Mouse (Mus musculus): ENCODE data around the gene Magea1. TPM values are rescaled to one million over a fixed set of nuclear protein-coding genes. Genes with fewer than 3 reads are reported as not detected.
"Not testable (repeated sequence)": the region's sequence is repeated elsewhere in the genome, so short reads cannot be mapped to it uniquely, and the experiment has no call there.

Gene Magea1
- polyA plus RNA-seq (2017; shearing (Covaris generic)) = not detected

DNA sequence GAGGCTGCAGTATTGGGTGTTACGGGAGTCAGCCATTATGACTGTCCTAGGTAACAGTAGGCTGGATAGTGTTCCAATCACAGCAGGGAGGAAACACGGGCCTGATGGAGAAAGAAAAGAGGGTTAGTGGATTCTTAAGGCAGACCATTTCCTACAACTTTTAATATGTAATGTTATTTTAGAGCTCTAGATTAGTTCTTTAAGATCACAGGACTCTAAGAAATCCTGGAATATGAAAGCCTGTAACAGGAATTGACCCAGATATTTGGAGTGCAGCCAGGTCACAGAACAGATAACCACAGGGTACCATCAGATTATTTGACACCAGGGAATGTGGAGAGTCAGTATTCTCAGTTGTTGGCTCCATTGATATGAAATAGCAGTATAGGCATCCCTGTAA lies at the start of gene Magea1:
Magea1 (minus strand) TSS at position 101 of the 400 bp plus-strand sequence.
- not testable (repeated sequence) for ATAC-seq

DNA sequence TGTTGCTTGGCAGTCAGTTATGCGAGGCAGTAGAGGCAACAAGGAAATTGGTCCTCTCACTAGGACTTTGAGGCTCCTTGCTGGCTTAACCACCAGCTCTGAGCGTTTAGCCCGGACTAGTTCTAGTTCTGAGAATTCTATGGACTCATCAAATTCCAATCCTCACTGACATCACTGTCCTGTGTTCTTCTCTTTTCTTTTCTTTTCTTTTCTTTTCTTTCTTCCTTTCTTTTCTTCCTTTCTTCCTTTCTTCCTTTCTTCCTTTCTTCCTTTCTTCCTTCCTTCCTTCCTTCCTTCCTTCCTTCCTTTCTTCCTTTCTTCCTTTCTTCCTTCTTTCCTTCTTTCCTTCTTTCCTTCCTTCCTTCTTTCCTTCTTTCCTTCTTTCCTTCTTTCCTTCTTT lies 38.7 kb upstream of the Magea1 start, which contains the start of gene Cldn34b2:
Cldn34b2 (minus strand) TSS at position 101 of the 400 bp plus-strand sequence.
- not testable (repeated sequence) for ATAC-seq

DNA sequence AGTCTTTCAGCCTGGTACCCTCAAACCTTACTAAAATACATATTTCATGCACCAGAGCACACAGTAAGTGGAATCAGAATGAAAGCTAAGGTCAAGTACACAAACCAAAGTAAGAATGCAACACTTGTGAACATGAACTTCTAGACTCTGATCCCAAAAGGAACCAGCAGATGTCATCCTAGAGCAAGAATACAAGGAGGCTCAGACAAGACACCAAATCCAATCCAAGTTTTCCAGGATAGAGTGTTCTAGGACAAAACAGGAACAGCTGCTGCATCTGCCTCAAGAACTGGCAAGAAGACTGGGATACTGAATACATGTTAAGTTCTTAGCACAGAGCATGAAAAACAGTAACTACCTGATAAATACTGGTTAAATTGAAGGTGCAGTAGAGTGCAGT lies 8.4 kb upstream of the Magea1 start:
- ATAC-seq = no peak

DNA sequence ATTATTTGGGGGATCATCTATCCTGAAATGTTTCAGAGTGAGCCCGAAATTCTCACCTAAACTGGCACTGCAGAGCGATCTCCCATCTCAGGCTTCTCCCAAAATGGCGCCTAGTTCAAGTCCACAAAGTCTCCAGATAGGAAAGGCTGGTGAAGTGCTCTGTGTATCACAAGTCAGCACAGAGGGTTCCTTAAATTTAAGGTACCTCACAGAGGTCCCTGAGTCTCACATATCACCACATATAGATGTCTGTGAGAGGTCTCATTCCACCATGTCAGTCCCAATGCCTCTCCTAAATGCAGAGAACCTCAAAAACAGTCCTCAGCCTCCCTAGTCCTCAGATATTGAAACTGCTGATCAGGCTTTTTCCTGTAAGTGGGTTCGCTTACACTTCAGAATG lies 4.0 kb upstream of the Magea1 start, which contains the start of gene Magea2:
Magea2 (minus strand) TSS at position 101 of the 400 bp plus-strand sequence.
- ATAC-seq = not testable (repeated sequence)

DNA sequence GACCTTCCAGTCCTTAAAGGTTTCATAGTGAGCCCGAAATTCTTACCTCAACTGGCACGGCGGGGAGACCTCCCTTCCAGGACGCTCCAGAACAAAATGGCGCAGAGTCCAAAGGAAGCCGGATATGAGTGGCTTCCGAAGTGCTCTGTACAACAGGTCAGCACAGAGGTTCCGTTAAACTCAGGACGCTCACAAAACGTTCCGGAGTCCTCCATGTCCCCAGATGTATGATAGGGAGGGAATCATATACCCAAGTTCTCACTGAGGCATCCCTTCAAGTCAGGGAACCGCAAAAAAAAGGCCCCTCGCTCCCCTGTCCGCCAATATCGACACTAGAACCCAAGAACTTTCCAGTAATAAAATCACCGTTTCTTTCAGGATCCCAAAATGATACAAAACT lies 26.5 kb downstream of the Magea1 start, which contains the start of gene Magea5:
Magea5 (minus strand) TSS at position 101 of the 400 bp plus-strand sequence.
- ATAC-seq = not testable (repeated sequence)

Other genes starting within 250 kb of the Magea1 start
- not detected for gene Cldn34b1, start 199.5 kb downstream of the Magea1 start, polyA plus RNA-seq (2017; shearing (Covaris generic))
- gene Magea6, start 153.8 kb downstream of the Magea1 start, polyA plus RNA-seq (2017; shearing (Covaris generic)) = not detected
- gene Magea3, start 140.3 kb downstream of the Magea1 start, polyA plus RNA-seq (2017; shearing (Covaris generic)) = not detected
- not detected for gene Magea8, start 93.9 kb downstream of the Magea1 start, polyA plus RNA-seq (2017; shearing (Covaris generic))
- gene Magea5, start 26.6 kb downstream of the Magea1 start, polyA plus RNA-seq (2017; shearing (Covaris generic)) = not detected
- gene Magea2, start 3.9 kb upstream of the Magea1 start, polyA plus RNA-seq (2017; shearing (Covaris generic)) = not detected
- gene Cldn34b2, start 38.6 kb upstream of the Magea1 start, polyA plus RNA-seq (2017; shearing (Covaris generic)) = not detected
- 100 to 1,000 TPM; 437 to 594 (median 552) TPM for gene Sat1, start 126.7 kb upstream of the Magea1 start, polyA plus RNA-seq (2017; shearing (Covaris generic))
- gene Acot9, start 172.7 kb upstream of the Magea1 start, polyA plus RNA-seq (2017; shearing (Covaris generic)) = 100 to 1,000 TPM in 1 of 3 experiments, 10 to 100 TPM in 2; 78.8 to 118 (median 84.3) TPM